Mouse (Mus musculus): ENCODE data around the gene Sdsl. TPM values are rescaled to one million over a fixed set of nuclear protein-coding genes. Genes with fewer than 3 reads are reported as not detected.
A peak's percentile ranks its signal among the peaks of the same experiment; 100 is the strongest.

Gene Sdsl
- polyA plus RNA-seq (2012; rRNA removed) (1.2 and 1.3 TPM in 2 replicates), polyA plus RNA-seq (2014; fragmentation: Nextera tagmentation; extraction: Ambion mirVana) (0.61 and 1.2 TPM in 2 replicates)

GRCm38 (mm10) chr5:120472770-120473169, at the start of gene Sdsl:
TSS of gene Sdsl (minus strand) at chr5:120472810.
- Histone ChIP-seq H3K27ac (replicated peaks; ENCODE audit: low read depth, low read length) (no peak within 1 kb of the TSS), H3K4me1 (ENCODE audit: control insufficient read depth, insufficient read depth, low read length) (no peaks in the 10 kb centered on the region), H3K27me3 (ENCODE audit: control insufficient read depth, insufficient read depth, low read length) (no peaks in the 10 kb centered on the region), H3K4me3 (replicated peaks; ENCODE audit: low read length) (no peak within 1 kb of the TSS), H3K9me3 (ENCODE audit: control insufficient read depth, low read length) (no peaks in the 10 kb centered on the region), H3K9ac (ENCODE audit: low read depth, low read length, severe bottlenecking) (no peak within 1 kb of the TSS), H3K36me3 (ENCODE audit: control insufficient read depth, insufficient read depth, low read length) (no peaks in the 10 kb centered on the region), H3K4me2 (replicated peaks; ENCODE audit: low read depth, low read length, severe bottlenecking) (no peak within 1 kb of the TSS)
- TF ChIP-seq POLR2A (IDR thresholded peaks at IDR 0.05; ENCODE audit: borderline replicate concordance, extremely low read depth, insufficient read depth, insufficient read length) = no peak
- ATAC-seq (ENCODE audit: low FRiP score, low read depth) (no peak), DNase-seq (ENCODE audit: low spot score) (no peak)
- 71% methylated on average over 8 of the region's 8 CpGs for WGBS

DNA sequence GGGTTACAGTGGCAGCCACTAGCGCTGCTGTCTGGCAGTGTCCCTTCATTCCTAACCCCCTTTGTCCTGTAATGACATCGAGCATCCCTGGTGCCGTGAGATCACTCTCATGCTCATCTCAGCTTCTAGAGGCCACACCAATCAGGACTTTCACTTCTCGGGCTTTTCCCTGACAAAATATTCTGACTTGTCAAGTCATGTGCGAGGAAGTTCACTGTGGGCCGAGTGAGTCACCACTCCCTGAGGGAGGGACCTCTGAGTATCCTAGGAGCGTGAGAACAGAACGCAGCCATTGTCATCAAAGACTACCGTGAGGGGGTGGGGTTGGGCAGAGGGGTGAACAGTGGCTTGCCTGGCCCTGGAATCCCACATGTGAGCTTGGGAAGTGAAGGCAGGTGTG, 44.9 kb upstream of the Sdsl start:
- TF ChIP-seq POLR2A (IDR thresholded peaks at IDR 0.05; ENCODE audit: borderline replicate concordance, extremely low read depth, insufficient read depth, insufficient read length) = no peak
- Histone ChIP-seq H3K27ac (replicated peaks; ENCODE audit: low read depth, low read length) (no peak overlapping the region), H3K4me1 (ENCODE audit: control insufficient read depth, insufficient read depth, low read length) (peaks cover 29% of the 10 kb centered on the region), H3K9me3 (ENCODE audit: control insufficient read depth, low read length) (no peaks in the 10 kb centered on the region), H3K4me3 (replicated peaks; ENCODE audit: low read length) (no peak overlapping the region), H3K36me3 (ENCODE audit: control insufficient read depth, insufficient read depth, low read length) (no peaks in the 10 kb centered on the region), H3K4me2 (replicated peaks; ENCODE audit: low read depth, low read length, severe bottlenecking) (no peak overlapping the region), H3K9ac (ENCODE audit: low read depth, low read length, severe bottlenecking) (no peak overlapping the region), H3K27me3 (ENCODE audit: control insufficient read depth, insufficient read depth, low read length) (no peaks in the 10 kb centered on the region)
- DNase-seq (ENCODE audit: low spot score) (no peak), ATAC-seq (ENCODE audit: low FRiP score, low read depth) (no peak)
- WGBS = 58% methylated on average over 9 of the region's 9 CpGs

DNA sequence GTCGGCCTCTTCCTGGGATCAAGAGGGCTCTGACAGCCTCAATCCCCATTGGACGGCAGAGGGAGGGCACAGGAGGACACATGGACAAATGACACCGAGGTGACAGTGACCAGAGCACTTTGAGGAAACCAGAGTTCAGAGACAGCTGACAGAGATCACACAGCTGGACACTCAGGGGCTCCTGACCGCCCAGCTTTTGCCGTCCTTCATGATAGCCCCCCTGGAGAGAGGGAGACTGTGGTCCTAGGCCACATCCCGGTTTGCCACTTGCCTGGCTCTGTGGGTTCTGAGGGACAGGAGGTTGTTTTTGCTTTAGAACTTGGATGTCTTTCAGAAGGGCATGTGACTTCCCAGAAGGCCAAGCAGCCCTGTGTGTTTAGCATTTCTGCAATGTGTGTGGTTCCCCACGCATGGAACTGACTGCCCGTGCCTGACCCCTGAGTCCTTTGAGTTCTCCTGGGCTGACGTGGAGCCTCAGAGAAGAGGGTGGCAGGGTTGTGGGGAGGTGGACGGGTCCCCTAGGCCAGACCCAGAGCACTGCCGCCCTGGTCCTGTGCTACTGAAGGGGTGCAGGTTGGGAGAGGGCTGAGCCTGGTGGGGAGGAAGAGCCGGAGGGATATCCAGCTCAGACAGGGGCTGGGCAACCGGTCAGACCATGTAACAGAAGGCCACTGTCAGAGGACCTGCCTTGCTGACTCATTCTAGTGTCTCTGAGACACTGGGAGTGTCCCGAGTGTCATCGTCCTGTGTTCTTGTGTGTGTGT, 43.8 kb upstream of the Sdsl start:
- Histone ChIP-seq H3K27ac (replicated peaks; ENCODE audit: low read depth, low read length) (no peak overlapping the region), H3K4me1 (ENCODE audit: control insufficient read depth, insufficient read depth, low read length) (peaks cover 32% of the 10 kb centered on the region)

DNA sequence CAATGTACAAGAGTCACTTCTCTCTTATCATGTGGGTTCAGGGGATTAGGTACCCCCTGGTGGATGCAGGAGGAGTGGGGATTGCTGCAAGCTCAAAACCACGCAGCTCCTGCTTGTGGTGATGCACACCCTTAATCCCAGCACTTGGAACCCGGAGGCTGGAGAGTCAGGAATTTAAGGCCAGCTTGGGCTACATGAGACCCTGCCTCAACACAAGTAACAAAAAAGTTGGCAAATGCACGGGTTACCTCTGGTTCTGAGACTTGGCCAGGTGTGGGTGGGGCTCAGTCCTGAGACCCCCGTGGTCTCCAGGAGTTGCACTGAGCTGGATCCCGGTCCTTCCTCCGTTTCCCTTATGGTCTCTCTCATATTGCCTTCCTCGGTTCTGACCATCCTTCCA, 42.8 kb upstream of the Sdsl start:
- Histone ChIP-seq H3K4me3 (replicated peaks; ENCODE audit: low read length) (no peak overlapping the region), H3K27me3 (ENCODE audit: control insufficient read depth, insufficient read depth, low read length) (no peaks in the 10 kb centered on the region), H3K4me2 (replicated peaks; ENCODE audit: low read depth, low read length, severe bottlenecking) (no peak overlapping the region), H3K36me3 (ENCODE audit: control insufficient read depth, insufficient read depth, low read length) (no peaks in the 10 kb centered on the region), H3K9ac (ENCODE audit: low read depth, low read length, severe bottlenecking) (no peak overlapping the region), H3K27ac (replicated peaks; ENCODE audit: low read depth, low read length) (no peak overlapping the region; the same call in 1 of the 2 replicates), H3K4me1 (ENCODE audit: control insufficient read depth, insufficient read depth, low read length) (peaks cover 36% of the 10 kb centered on the region), H3K9me3 (ENCODE audit: control insufficient read depth, low read length) (no peaks in the 10 kb centered on the region)
- TF ChIP-seq POLR2A (IDR thresholded peaks at IDR 0.05; ENCODE audit: borderline replicate concordance, extremely low read depth, insufficient read depth, insufficient read length) = no peak
- DNase-seq (ENCODE audit: low spot score) (no peak), ATAC-seq (ENCODE audit: low FRiP score, low read depth) (no peak)
- 74% methylated on average over 7 of the region's 7 CpGs for WGBS

More for the DNA sequence above, 43.8 kb upstream of the Sdsl start:
- Histone ChIP-seq H3K9ac (ENCODE audit: low read depth, low read length, severe bottlenecking) (no peak overlapping the region), H3K9me3 (ENCODE audit: control insufficient read depth, low read length) (no peaks in the 10 kb centered on the region), H3K27me3 (ENCODE audit: control insufficient read depth, insufficient read depth, low read length) (no peaks in the 10 kb centered on the region), H3K36me3 (ENCODE audit: control insufficient read depth, insufficient read depth, low read length) (no peaks in the 10 kb centered on the region), H3K4me3 (replicated peaks; ENCODE audit: low read length) (no peak overlapping the region), H3K4me2 (replicated peaks; ENCODE audit: low read depth, low read length, severe bottlenecking) (no peak overlapping the region)
- DNase-seq (ENCODE audit: low spot score) (no peak), ATAC-seq (ENCODE audit: low FRiP score, low read depth) (no peak)
- no peak for TF ChIP-seq POLR2A (IDR thresholded peaks at IDR 0.05; ENCODE audit: borderline replicate concordance, extremely low read depth, insufficient read depth, insufficient read length)
- 53% methylated on average over 15 of the region's 15 CpGs for WGBS

- no peak for ATAC-seq (ENCODE audit: low FRiP score, low read depth)
- Histone ChIP-seq H3K27ac (replicated peaks; ENCODE audit: low read depth, low read length) (no peak overlapping the region; the same call in 1 of the 2 replicates), H3K4me2 (replicated peaks; ENCODE audit: low read depth, low read length, severe bottlenecking) (no peak overlapping the region), H3K4me3 (replicated peaks; ENCODE audit: low read length) (no peak overlapping the region), H3K36me3 (ENCODE audit: control insufficient read depth, insufficient read depth, low read length) (no peaks in the 10 kb centered on the region), H3K27me3 (ENCODE audit: control insufficient read depth, insufficient read depth, low read length) (no peaks in the 10 kb centered on the region), H3K4me1 (ENCODE audit: control insufficient read depth, insufficient read depth, low read length) (peaks cover 36% of the 10 kb centered on the region), H3K9ac (ENCODE audit: low read depth, low read length, severe bottlenecking) (no peak overlapping the region), H3K9me3 (ENCODE audit: control insufficient read depth, low read length) (no peaks in the 10 kb centered on the region)
- 4% methylated on average over 4 of the region's 4 CpGs for WGBS
- peak; percentile 79 for DNase-seq (ENCODE audit: low spot score)
- TF ChIP-seq POLR2A (IDR thresholded peaks at IDR 0.05; ENCODE audit: borderline replicate concordance, extremely low read depth, insufficient read depth, insufficient read length) = no peak
Observed at GRCm38 (mm10) chr5:120514754-120515153, 42.1 kb upstream of the Sdsl start.

All from limb, embryonic 14.5 days (tissue).